Mouse (Mus musculus): ENCODE measurements around the gene Zbtb2.

The Zbtb2 gene

GRCm38 (mm10) chr10:4332228-4332979 lies 55.5 kb downstream of the Zbtb2 start:
- no peak for DNase-seq

GRCm38 (mm10) chr10:4327716-4328115 lies 60.2 kb downstream of the Zbtb2 start:
- no peak for DNase-seq

- DNase-seq = no peak
Measured at GRCm38 (mm10) chr10:4325562-4325961, 62.3 kb downstream of the Zbtb2 start.

GRCm38 (mm10) chr10:4323885-4324284 lies 64.0 kb downstream of the Zbtb2 start:
- no peak for DNase-seq
